Mouse (Mus musculus): ENCODE results near the gene Plcb2. TPM values are rescaled to one million over a fixed set of nuclear protein-coding genes. Genes with fewer than 3 reads are reported as not detected.

Gene Plcb2
- total RNA-seq, 2 experiments from 2014 or later = 0.11 to 0.43 TPM

GRCm38 (mm10) chr2:118702883-118703761, 25.1 kb downstream of the Plcb2 start:
- intact Hi-C loops (cut with DNase I) = loop anchor here (1.0 kb wide), 1 partner anchor 180 kb away; no protein-coding TSS in a partner anchor

GRCm38 (mm10) chr2:118701971-118702882, 26.0 kb downstream of the Plcb2 start:
- intact Hi-C loops (cut with DNase I) = no loop called here
- H3K4me3 ChIP-seq = peak overlapping the region; percentile 78

More at GRCm38 (mm10) chr2:118702883-118703761, 25.1 kb downstream of the Plcb2 start:
- peak; percentile 75 for DNase-seq
- peak overlapping the region; percentile 78 for H3K4me3 ChIP-seq
- peak; percentile 58 for TF ChIP-seq CTCF (IDR thresholded peaks at IDR 0.05)
- H3K27ac ChIP-seq = no peak overlapping the region

GRCm38 (mm10) chr2:118701161-118701560, 27.1 kb downstream of the Plcb2 start:
- DNase-seq = no peak
- intact Hi-C loops (cut with DNase I) = no loop called here
- H3K4me3 ChIP-seq = no peak overlapping the region
- TF ChIP-seq CTCF (IDR thresholded peaks at IDR 0.05) = no peak
- no peak overlapping the region for H3K27ac ChIP-seq

More at GRCm38 (mm10) chr2:118701971-118702882, 26.0 kb downstream of the Plcb2 start:
- no peak for TF ChIP-seq CTCF (IDR thresholded peaks at IDR 0.05)
- no peak overlapping the region for H3K27ac ChIP-seq
- no peak for DNase-seq

- intact Hi-C loops (cut with DNase I) = loop anchor here (1.0 kb wide), 1 partner anchor 30 kb away; no protein-coding TSS in a partner anchor
- Histone ChIP-seq H3K4me3 (peak overlapping the region; percentile 65), H3K27ac (peak overlapping the region; percentile 28; the same call in 1 of the 2 replicates)
- peak; percentile 90 for DNase-seq
- TF ChIP-seq CTCF (IDR thresholded peaks at IDR 0.05) = no peak; the same call in 1 of the 2 replicates
Measured at GRCm38 (mm10) chr2:118700179-118701062, 27.8 kb downstream of the Plcb2 start.

- intact Hi-C loops (cut with DNase I) = loop anchor here (5.0 kb wide), 1 partner anchor 211 kb away; no protein-coding TSS in a partner anchor
- DNase-seq = peak; percentile 50
- peak overlapping the region; percentile 35 for H3K27ac ChIP-seq
Measured at GRCm38 (mm10) chr2:118697955-118698354, 30.3 kb downstream of the Plcb2 start.

GRCm38 (mm10) chr2:118697311-118697877, 30.8 kb downstream of the Plcb2 start:
- intact Hi-C loops (cut with DNase I) = loop anchor here (5.0 kb wide), 1 partner anchor 210 kb away; no protein-coding TSS in a partner anchor
- no peak for TF ChIP-seq CTCF (IDR thresholded peaks at IDR 0.05)
- Histone ChIP-seq H3K27ac (no peak overlapping the region), H3K4me3 (no peak overlapping the region)
- DNase-seq = no peak

More at GRCm38 (mm10) chr2:118697955-118698354, 30.3 kb downstream of the Plcb2 start:
- H3K4me3 ChIP-seq = no peak overlapping the region
- TF ChIP-seq CTCF (IDR thresholded peaks at IDR 0.05) = no peak

- Histone ChIP-seq H3K4me3 (peak overlapping the region; percentile 17), H3K27ac (no peak overlapping the region)
- DNase-seq = peak; percentile 39
- no peak for TF ChIP-seq CTCF (IDR thresholded peaks at IDR 0.05)
- intact Hi-C loops (cut with DNase I) = loop anchor here (1.0 to 5.0 kb wide), 2 partner anchors 58 to 209 kb away; no protein-coding TSS in a partner anchor
Measured at GRCm38 (mm10) chr2:118696451-118697308, 31.6 kb downstream of the Plcb2 start.

GRCm38 (mm10) chr2:118695677-118696232, 32.5 kb downstream of the Plcb2 start:
- H3K27ac ChIP-seq = no peak overlapping the region
- intact Hi-C loops (cut with DNase I) = loop anchor here (1.0 to 5.0 kb wide), 2 partner anchors 57 to 208 kb away; no protein-coding TSS in a partner anchor
- peak; percentile 89 for TF ChIP-seq CTCF (IDR thresholded peaks at IDR 0.05)
- peak; percentile 52 for DNase-seq
- H3K4me3 ChIP-seq = no peak overlapping the region

- no peak for DNase-seq
- TF ChIP-seq CTCF (IDR thresholded peaks at IDR 0.05) = no peak
- Histone ChIP-seq H3K27ac (no peak overlapping the region), H3K4me3 (no peak overlapping the region)
- intact Hi-C loops (cut with DNase I) = no loop called here
Measured at GRCm38 (mm10) chr2:118693370-118693966, 34.8 kb downstream of the Plcb2 start.

Measured in gastrocnemius, adult 2 months (tissue).